Mouse (Mus musculus) CD8-positive naive resting alpha-beta T cell, adult 57 days (primary cell): ENCODE data around the gene Dlgap4. TPM values are rescaled to one million over a fixed set of nuclear protein-coding genes. Genes with fewer than 3 reads are reported as not detected.

Experiments
- total RNA-seq: library from RNA; stranded (reverse); gene quantifications from one replicate; pipeline ENCODE4 v1.2.4, GENCODE M21; 2023

Gene Dlgap4
- 96.7 TPM for total RNA-seq

DNA sequence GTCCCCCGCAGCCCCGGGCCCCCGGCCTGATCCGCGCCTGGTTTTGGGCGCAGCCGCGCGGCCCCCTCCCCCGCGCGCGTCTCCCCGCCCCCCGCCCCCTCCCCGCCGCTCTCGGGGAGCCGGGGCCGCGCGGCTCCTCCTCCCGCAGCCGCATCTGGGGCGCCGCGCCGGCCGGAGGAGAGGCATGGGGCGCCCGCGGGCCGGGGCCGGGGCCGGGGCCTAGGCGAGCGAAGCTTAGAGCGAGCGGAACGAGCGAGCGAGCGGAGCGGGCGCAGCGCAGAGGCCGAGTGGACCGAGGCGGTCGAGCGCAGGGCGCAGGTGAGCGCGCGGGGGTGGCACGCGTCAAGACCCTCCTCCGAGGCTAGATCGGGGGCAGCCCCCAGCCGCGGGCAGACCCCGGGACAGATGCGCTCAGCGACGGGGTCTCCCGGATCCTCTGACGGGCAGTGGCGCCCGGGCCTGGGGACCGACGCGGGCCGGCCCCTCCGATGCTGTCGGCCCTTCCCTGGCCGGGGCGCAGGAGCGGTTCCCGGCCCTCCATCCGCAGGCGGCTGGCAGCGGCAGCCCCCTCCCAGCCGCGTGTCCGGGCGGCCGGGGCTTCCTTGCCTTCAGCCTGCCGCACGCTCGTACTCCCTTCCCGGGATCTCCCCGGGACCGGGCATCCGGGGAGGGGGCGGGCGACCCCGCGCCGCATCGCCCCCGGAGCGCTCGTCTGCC, at the start of gene Dlgap4:
TSS of gene Dlgap4 (plus strand) at position 165 of the 717 bp plus-strand sequence.

DNA sequence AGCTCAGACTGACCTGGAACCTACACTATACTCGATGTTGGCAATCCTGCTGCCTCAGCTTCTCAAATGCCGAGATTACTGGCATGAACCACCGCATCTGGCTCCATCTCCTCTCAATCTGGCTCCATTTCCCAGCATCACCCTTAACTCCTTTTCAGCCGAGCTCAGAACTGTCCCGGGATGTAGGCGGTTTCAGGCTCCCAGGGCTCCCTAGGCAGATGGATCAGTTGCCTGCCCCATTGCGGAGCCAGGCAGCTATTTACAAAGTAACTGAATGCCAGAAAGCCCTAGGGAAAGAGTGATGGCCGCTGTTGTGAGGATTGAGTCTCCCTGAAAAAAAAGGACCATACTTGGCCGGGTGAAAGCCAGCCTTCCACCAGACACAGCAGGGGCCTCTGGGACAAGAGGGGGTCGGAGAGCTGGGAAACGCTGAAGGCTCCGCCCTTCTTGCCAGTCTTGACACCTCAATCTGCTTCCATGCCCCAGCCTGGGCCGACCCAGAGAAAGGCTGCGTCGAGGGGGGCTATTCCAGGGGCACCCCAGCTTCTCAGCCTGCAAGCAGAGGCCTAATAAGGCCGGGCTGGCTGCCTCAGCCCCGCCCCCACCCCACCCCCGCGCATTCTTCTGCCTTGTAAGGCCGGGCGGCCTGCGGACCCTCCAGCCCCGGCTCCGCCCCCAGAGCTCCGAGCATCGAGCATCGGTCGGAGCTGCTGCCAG, 161.4 kb downstream of the Dlgap4 start, which contains the start of gene Myl9:
TSS of gene Myl9 (plus strand) at position 683 of the 717 bp plus-strand sequence.

Other genes with a start within 250 kb of the Dlgap4 start
- gene Epb41l1, start 192.8 kb upstream of the Dlgap4 start, total RNA-seq, result 4.3 TPM
- gene Aar2, start 66.1 kb upstream of the Dlgap4 start, total RNA-seq, result 38.3 TPM
- gene Myl9, start 161.7 kb downstream of the Dlgap4 start, total RNA-seq, result not detected
- 39.1 TPM for gene Tgif2, start 226.3 kb downstream of the Dlgap4 start, total RNA-seq
- 3.6 TPM for gene 4930518I15Rik, start 244.2 kb downstream of the Dlgap4 start, total RNA-seq
- 52.5 TPM for gene Rab5if, start 249.4 kb downstream of the Dlgap4 start, total RNA-seq